10 mouse cellular contexts compared by ENCODE assay signal in the genomic region with DNA sequence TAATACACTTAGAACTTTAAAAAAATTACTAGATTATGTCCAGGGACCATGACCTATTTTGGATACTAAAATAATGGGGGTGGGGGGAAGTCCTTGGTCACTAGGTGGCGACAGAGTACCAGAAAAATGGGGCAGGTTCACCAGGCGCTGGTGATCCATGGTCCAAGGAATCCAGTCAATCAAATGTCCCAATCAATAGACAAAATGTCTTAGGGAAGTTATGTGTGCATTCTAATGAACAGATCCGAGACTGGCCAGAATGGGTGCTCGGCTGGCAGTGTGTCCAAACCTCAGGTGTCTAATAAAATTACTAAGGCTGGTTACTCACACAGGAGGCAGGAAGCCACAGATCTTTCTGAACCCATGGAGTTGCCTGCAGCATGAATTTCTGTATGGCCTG. TPM values are rescaled to one million over a fixed set of nuclear protein-coding genes. Genes with fewer than 3 reads are reported as not detected.
A peak's percentile ranks its signal among the peaks of the same experiment; 100 is the strongest.
DNase-seq lines count a peak whose midpoint lies in the region; ATAC-seq and TF ChIP-seq lines count a peak whose summit lies in the region.
"Had no signal": no experiment of that assay in that cellular context is flagged by ENCODE, and none has a peak within 500 bp of the region (broad histone marks: within the 10 kb centered on the region; RNA-seq: fewer than 3 reads in every experiment).

No protein-coding gene starts in this region.

- H3K9ac ChIP-seq in CH12.LX (ENCODE audit: insufficient read depth, low read depth): no peak overlapping the region
- no peak overlapping the region for H3K9ac ChIP-seq in forebrain, embryonic 16.5 days (replicated peaks; ENCODE audit: low read depth, low read length)
- H3K9ac ChIP-seq in midbrain, embryonic 16.5 days (ENCODE audit: low read depth, low read length): no peak overlapping the region

- dilution Hi-C loops in CH12.LX (cut with MboI; ENCODE audit: extremely low pct_ligation_motif_present, extremely low pct_unique_long_range_greater_than_20kb, low sequenced_read_pairs): no loop called here

- no peaks in the 10 kb centered on the region for H3K79me2 ChIP-seq in CH12.LX (replicated peaks; ENCODE audit: control insufficient read depth, extremely low read depth, insufficient read depth, poor library complexity, severe bottlenecking)

- H3K27ac ChIP-seq in CH12.LX (ENCODE audit: insufficient read depth, low read depth): no peak overlapping the region
- no peak overlapping the region for H3K27ac ChIP-seq in forebrain, embryonic 16.5 days (ENCODE audit: low read length)
- no peak overlapping the region for H3K27ac ChIP-seq in midbrain, embryonic 16.5 days (ENCODE audit: low read length)
- H3K27ac ChIP-seq: macrophage had no signal

- 11% methylated on average over 4 of the region's 4 CpGs for WGBS in forebrain, embryonic 16.5 days
- 9% methylated on average over 4 of the region's 4 CpGs for WGBS in midbrain, embryonic 16.5 days

- peak; percentile 100 for TF ChIP-seq RAD21 in CH12.LX (IDR thresholded peaks at IDR 0.05; ENCODE audit: low read depth, low read length)

- peak; percentile 24 for DNase-seq in layer of hippocampus, adult 11-12 months (ENCODE audit: low spot score)
- DNase-seq in layer of hippocampus, adult 9-11 months: no peak
- peak; percentile 82 for DNase-seq in CH12.LX (ENCODE audit: extremely low read depth)
- peak; percentile 11 for DNase-seq in adrenal gland, adult 8-10 months
- DNase-seq in kidney, postnatal 14 days: peak; percentile 65

- H3K4me2 ChIP-seq in CH12.LX (ENCODE audit: insufficient read depth, low read depth, poor library complexity, severe bottlenecking): 0 out of 2 replicates have a peak overlapping the region, but pooled peaks have one; percentile 17
- H3K4me2 ChIP-seq in forebrain, embryonic 16.5 days (ENCODE audit: low read length): no peak overlapping the region
- H3K4me2 ChIP-seq in midbrain, embryonic 16.5 days (ENCODE audit: low read length): no peak overlapping the region

- TF ChIP-seq EP300 in CH12.LX (IDR thresholded peaks at IDR 0.05; ENCODE audit: low read length): no peak

- TF ChIP-seq POLR2A in CH12.LX (IDR thresholded peaks at IDR 0.05; ENCODE audit: low read depth, low read length): no peak

- no peak overlapping the region for H3K4me3 ChIP-seq in CH12.LX (replicated peaks in 1 of 3; ENCODE audit: low read depth in 2 of 3, low read length in 2 of 3, poor library complexity in 1 of 3)
- H3K4me3 ChIP-seq in forebrain, embryonic 16.5 days (replicated peaks; ENCODE audit: low read length): no peak overlapping the region
- no peak overlapping the region for H3K4me3 ChIP-seq in midbrain, embryonic 16.5 days (ENCODE audit: low read depth, low read length)

- no peaks in the 10 kb centered on the region for H3K27me3 ChIP-seq in CH12.LX (replicated peaks)
- no peaks in the 10 kb centered on the region for H3K27me3 ChIP-seq in forebrain, embryonic 16.5 days (replicated peaks; ENCODE audit: control insufficient read depth, insufficient read depth, low read length)
- H3K27me3 ChIP-seq in midbrain, embryonic 16.5 days (ENCODE audit: control insufficient read depth, insufficient read depth, low read depth, low read length): peaks cover 3% of the 10 kb centered on the region; the same call in 1 of the 2 replicates

- H3K9me3 ChIP-seq in CH12.LX (replicated peaks; ENCODE audit: low read length): no peaks in the 10 kb centered on the region
- H3K9me3 ChIP-seq in forebrain, embryonic 16.5 days (ENCODE audit: control insufficient read depth, low read length): no peaks in the 10 kb centered on the region
- H3K9me3 ChIP-seq in midbrain, embryonic 16.5 days (replicated peaks; ENCODE audit: control insufficient read depth, low read length, poor library complexity, severe bottlenecking): no peaks in the 10 kb centered on the region

- TF ChIP-seq CTCF in CH12.LX (conservative IDR thresholded peaks at IDR 0.05 in 1 of 2, IDR thresholded peaks at IDR 0.05 in 1 of 2; ENCODE audit: low read depth in 2 of 2, low read length in 2 of 2): peak; percentile 73 to 99

- H3K36me3 ChIP-seq in CH12.LX (replicated peaks in 1 of 2; ENCODE audit: control insufficient read depth in 1 of 2, insufficient read depth in 1 of 2, low read length in 1 of 2): no peaks in the 10 kb centered on the region
- H3K36me3 ChIP-seq in forebrain, embryonic 16.5 days (ENCODE audit: control insufficient read depth, insufficient read depth): no peaks in the 10 kb centered on the region
- H3K36me3 ChIP-seq in midbrain, embryonic 16.5 days (ENCODE audit: control insufficient read depth, insufficient read depth, low read length): no peaks in the 10 kb centered on the region

- H3K4me1 ChIP-seq in CH12.LX (ENCODE audit: control insufficient read depth in 1 of 2, insufficient read depth in 2 of 2): peaks cover 9 to 35% of the 10 kb centered on the region in 2 experiments
- no peaks in the 10 kb centered on the region for H3K4me1 ChIP-seq in forebrain, embryonic 16.5 days (replicated peaks; ENCODE audit: control insufficient read depth, insufficient read depth, low read length)
- H3K4me1 ChIP-seq in midbrain, embryonic 16.5 days (ENCODE audit: control insufficient read depth, insufficient read depth, low read length): no peaks in the 10 kb centered on the region

- in situ Hi-C loops in CH12.LX (cut with MboI; ENCODE audit: low pct_ligation_motif_present, low pct_unique_long_range_greater_than_20kb, low sequenced_read_pairs): loop anchor here (5.0 to 10.0 kb wide), 3 partner anchors 121 to 227 kb away; a partner anchor contains a TSS

- ATAC-seq in forebrain, embryonic 16.5 days: 0 out of 2 replicates have a peak, but pooled peaks have one; percentile 49
- 0 out of 2 replicates have a peak, but pooled peaks have one; percentile 14 for ATAC-seq in midbrain, embryonic 16.5 days
- no peak for ATAC-seq in erythroblast, adult 5-6 weeks (replicated peaks; ENCODE audit: low FRiP score, poor library complexity, severe bottlenecking)

TF ChIP-seq in CH12.LX, 34 proteins besides CTCF, POLR2A, EP300 and RAD21 (continues in another document):
- TF ChIP-seq ZNF384 (IDR thresholded peaks at IDR 0.05; ENCODE audit: low read depth, low read length) (no peak; the same call in 1 of the 2 replicates), MXI1 (IDR thresholded peaks at IDR 0.05; ENCODE audit: low read depth, low read length) (peak; percentile 79; the same call in 1 of the 2 replicates), MAX (IDR thresholded peaks at IDR 0.05; ENCODE audit: low read length) (peak; percentile 68), KAT2A (IDR thresholded peaks at IDR 0.05; ENCODE audit: insufficient replicate concordance, low read length) (no peak), TCF12 (IDR thresholded peaks at IDR 0.05; ENCODE audit: low read depth, low read length) (peak; percentile 42; the same call in 1 of the 2 replicates), ETS1 (conservative IDR thresholded peaks at IDR 0.05; ENCODE audit: low read depth, low read length) (0 out of 2 replicates have a peak, but pooled peaks have one; percentile 19), MYC (IDR thresholded peaks at IDR 0.05; ENCODE audit: low read depth, low read length) (peak; percentile 72; the same call in 1 of the 2 replicates), CHD2 (IDR thresholded peaks at IDR 0.05; ENCODE audit: low read length) (peak; percentile 70), SIN3A (IDR thresholded peaks at IDR 0.05; ENCODE audit: low read length) (peak; percentile 75; the same call in 1 of the 2 replicates), ZC3H11A (IDR thresholded peaks at IDR 0.05; ENCODE audit: low read depth, low read length) (peak; percentile 97), MEF2A (IDR thresholded peaks at IDR 0.05; ENCODE audit: borderline replicate concordance, low read depth, low read length) (peak; percentile 50), BHLHE40 (IDR thresholded peaks at IDR 0.05; ENCODE audit: low read depth, low read length) (peak; percentile 55; the same call in 1 of the 2 replicates), PAX5 (IDR thresholded peaks at IDR 0.05; ENCODE audit: low read length) (no peak), GABPA (IDR thresholded peaks at IDR 0.05; ENCODE audit: insufficient replicate concordance, low read depth, low read length) (no peak), IRF4 (IDR thresholded peaks at IDR 0.05; ENCODE audit: low read depth, low read length) (peak; percentile 65), TBP (conservative IDR thresholded peaks at IDR 0.05; ENCODE audit: low read depth, low read length) (no peak), CHD1 (IDR thresholded peaks at IDR 0.05; ENCODE audit: low read depth, low read length) (0 out of 2 replicates have a peak, but pooled peaks have one; percentile 76), POLR2AphosphoS2 (IDR thresholded peaks at IDR 0.05; ENCODE audit: low read depth, low read length) (no peak), ZKSCAN1 (IDR thresholded peaks at IDR 0.05; ENCODE audit: borderline replicate concordance, low read depth, low read length) (no peak), SMC3 (IDR thresholded peaks at IDR 0.05; ENCODE audit: low read depth, low read length) (peak; percentile 99), UBTF (IDR thresholded peaks at IDR 0.05; ENCODE audit: low read depth, low read length) (0 out of 2 replicates have a peak, but pooled peaks have one; percentile 25), USF2 (conservative IDR thresholded peaks at IDR 0.05; ENCODE audit: low read depth, low read length) (no peak), JUN (IDR thresholded peaks at IDR 0.05; ENCODE audit: insufficient read depth, low read depth, low read length) (no peak)

RNA-seq across cellular contexts. Expression of a gene that starts 49.7 kb away (rescaled TPM):
- total RNA-seq in CH12.LX (2012; rRNA removed): not detected in 2 replicates
- total RNA-seq in CH12.LX (2014; rRNA removed): not detected in 2 replicates
- not detected in 2 replicates for polyA plus RNA-seq in CH12.LX (2012; ENCODE audit: insufficient read length, low read depth)
- total RNA-seq in adrenal gland, adult 8-10 months (2022): not detected
- polyA plus RNA-seq in forebrain, embryonic 16.5 days (2015; fragmentation: Nextera tagmentation; extraction: Ambion mirVana): 0.62 and 0.92 TPM in 2 replicates
- polyA plus RNA-seq in midbrain, embryonic 16.5 days (2015; fragmentation: Nextera tagmentation; extraction: Ambion mirVana): 1.1 and 2.1 TPM in 2 replicates
- total RNA-seq in erythroblast, adult 5-6 weeks (2015; ENCODE audit: low replicate concordance): not detected in 2 replicates
- total RNA-seq in erythroblast, adult 5-6 weeks (2017; ENCODE audit: low replicate concordance): not detected in 2 replicates
- polyA plus RNA-seq: frontal cortex, adult 2 months had no signal

RNA-seq across cellular contexts. Expression of a gene that starts 59.0 kb away (rescaled TPM):
- total RNA-seq in CH12.LX (2012; rRNA removed): 7.2 and 11.3 TPM in 2 replicates
- total RNA-seq in CH12.LX (2014; rRNA removed): 5.3 and 6.4 TPM in 2 replicates
- polyA plus RNA-seq in CH12.LX (2012; ENCODE audit: insufficient read length, low read depth): 5.2 and 7.2 TPM in 2 replicates
- under 1 TPM in 2 of 4 experiments, not detected in 2; 0.09 to 0.46 TPM for total RNA-seq in adrenal gland, adult 8-10 months (2022)
- polyA plus RNA-seq in forebrain, embryonic 16.5 days (2015; fragmentation: Nextera tagmentation; extraction: Ambion mirVana): 0.18 and 0.34 TPM in 2 replicates
- polyA plus RNA-seq in midbrain, embryonic 16.5 days (2015; fragmentation: Nextera tagmentation; extraction: Ambion mirVana): 0.31 and 0.35 TPM in 2 replicates
- total RNA-seq in erythroblast, adult 5-6 weeks (2015; ENCODE audit: low replicate concordance): not detected in 2 replicates
- 0.28 TPM in 1 of 2 replicates, not detected in the other for total RNA-seq in erythroblast, adult 5-6 weeks (2017; ENCODE audit: low replicate concordance)
- polyA plus RNA-seq: frontal cortex, adult 2 months had no signal

Comparison
In these comparisons a context has a peak if more than half of its experiments do, and no peak if none do; other contexts are left out.
1. RNA of a gene that starts 59.0 kb away (total RNA-seq): 5.3 to 11.3 TPM in CH12.LX; 0.09 to 0.46 TPM in adrenal gland, adult 8-10 months and 0.28 TPM in erythroblast, adult 5-6 weeks; every median in the first group is over 4 times any median in the second.